Mouse (Mus musculus): ENCODE measurements around the gene 1300017J02Rik.

DNA sequence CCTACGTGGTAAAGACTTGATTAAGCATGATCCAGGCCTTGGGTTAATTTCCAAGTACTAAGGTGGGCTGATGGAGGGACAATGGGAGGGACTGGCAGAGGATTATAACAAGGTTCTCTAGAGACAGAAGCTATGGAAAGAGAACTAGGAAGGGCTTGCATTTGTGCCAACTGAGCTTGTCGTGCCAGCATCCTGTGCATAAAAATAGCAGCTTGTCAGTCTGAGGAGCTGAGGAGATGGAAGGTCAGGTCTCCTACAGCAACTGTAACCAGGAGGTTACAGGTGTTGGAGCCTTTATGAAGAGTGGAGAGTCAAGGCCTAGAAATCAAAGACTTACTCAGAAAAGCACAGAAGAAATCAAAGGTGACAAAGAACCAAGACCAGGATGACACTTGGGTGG, 91.3 kb downstream of the 1300017J02Rik start:
- TF ChIP-seq POLR2A (IDR thresholded peaks at IDR 0.05; ENCODE audit: insufficient read depth, low read length), result no peak
- TF ChIP-seq CTCF (IDR thresholded peaks at IDR 0.05; ENCODE audit: low read depth, low read length), result no peak

Data from ES-Bruce4 (cell line).